ENCODE assay signal across 23 mouse cellular contexts in the genomic region with DNA sequence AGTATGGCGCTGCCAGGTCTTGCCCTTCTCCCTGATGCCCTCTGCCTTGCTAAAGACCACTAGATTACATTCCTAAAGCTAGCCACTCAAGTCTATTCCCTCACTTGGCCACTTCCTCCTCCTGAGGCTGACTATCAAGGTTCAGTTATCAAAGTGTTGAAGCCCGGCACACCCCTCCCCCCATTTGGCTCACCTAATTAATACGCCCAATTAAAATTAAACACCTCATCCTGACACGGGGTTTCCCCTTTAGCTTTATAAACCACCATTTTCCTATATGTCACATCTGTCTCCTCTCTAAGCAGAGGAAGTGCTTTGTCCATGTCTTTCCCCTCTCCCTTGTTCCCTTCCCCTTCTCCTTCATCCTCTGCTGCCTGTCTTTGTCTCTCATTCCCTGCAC.
DNase-seq lines count a peak whose midpoint lies in the region; TF ChIP-seq lines count a peak whose summit lies in the region.
"Had no signal": no experiment of that assay in that cellular context is flagged by ENCODE, and none has a peak within 500 bp of the region (broad histone marks: within the 10 kb centered on the region; RNA-seq: fewer than 3 reads in every experiment).

No protein-coding gene starts in this region.

- H3K27ac ChIP-seq in gastrocnemius, adult 2 months, result peak overlapping the region; percentile 59; the same call in 1 of the 2 replicates
- H3K27ac ChIP-seq: heart, embryonic 15.5 days; kidney, postnatal 0 days; limb, embryonic 13.5 days; liver, embryonic 13.5 days; midbrain, embryonic 13.5 days; neural tube, embryonic 13.5 days had no signal

- no peak overlapping the region for H3K4me3 ChIP-seq in gastrocnemius, adult 2 months
- H3K4me3 ChIP-seq: heart, embryonic 15.5 days; limb, embryonic 13.5 days; liver, embryonic 13.5 days; midbrain, embryonic 13.5 days; neural tube, embryonic 13.5 days had no signal

- intact Hi-C loops in gastrocnemius, adult 2 months (cut with DNase I), result no loop called here
- intact Hi-C loops in gastrocnemius, postnatal 14 days (cut with DNase I; ENCODE audit: low total_unique reads), result no loop called here

- TF ChIP-seq CTCF in gastrocnemius, adult 2 months (IDR thresholded peaks at IDR 0.05), result no peak

- no peak for DNase-seq in gastrocnemius, adult 2 months
- no peak for DNase-seq in gastrocnemius, postnatal 14 days
- DNase-seq in retina, embryonic 14.5 days (ENCODE audit: low spot score), result peak; percentile 16
- no peak for DNase-seq in retina, postnatal 1 day
- DNase-seq in induced T-regulatory cell, adult 2 months (ENCODE audit: low read depth), result peak; percentile 24
- DNase-seq in urinary bladder, postnatal 25 days (ENCODE audit: low spot score), result no peak
- DNase-seq in cerebellum, adult 11 months, result no peak
- no peak for DNase-seq in kidney, postnatal 25 days
- DNase-seq: adrenal gland, postnatal 25 days; B cell, adult 2 months; cerebellum, adult 2 months; cerebellum, postnatal 36 days; kidney, adult 18-20 months; liver, embryonic 13.5 days; lung, embryonic 14.5 days; lung, postnatal 4 days; spleen, adult 18-20 months; thymus, adult 18-20 months had no signal

Comparison
In these comparisons a context has a peak if more than half of its experiments do, and no peak if none do; other contexts are left out.
1. DNase-seq: peak in retina, embryonic 14.5 days (single experiment) and induced T-regulatory cell, adult 2 months (single experiment); none in gastrocnemius, adult 2 months (single experiment), gastrocnemius, postnatal 14 days (single experiment), retina, postnatal 1 day (single experiment), urinary bladder, postnatal 25 days (single experiment), cerebellum, adult 11 months (single experiment) and kidney, postnatal 25 days (0 of 2).